8 mouse cellular contexts compared by ENCODE assay signal in the genomic region with DNA sequence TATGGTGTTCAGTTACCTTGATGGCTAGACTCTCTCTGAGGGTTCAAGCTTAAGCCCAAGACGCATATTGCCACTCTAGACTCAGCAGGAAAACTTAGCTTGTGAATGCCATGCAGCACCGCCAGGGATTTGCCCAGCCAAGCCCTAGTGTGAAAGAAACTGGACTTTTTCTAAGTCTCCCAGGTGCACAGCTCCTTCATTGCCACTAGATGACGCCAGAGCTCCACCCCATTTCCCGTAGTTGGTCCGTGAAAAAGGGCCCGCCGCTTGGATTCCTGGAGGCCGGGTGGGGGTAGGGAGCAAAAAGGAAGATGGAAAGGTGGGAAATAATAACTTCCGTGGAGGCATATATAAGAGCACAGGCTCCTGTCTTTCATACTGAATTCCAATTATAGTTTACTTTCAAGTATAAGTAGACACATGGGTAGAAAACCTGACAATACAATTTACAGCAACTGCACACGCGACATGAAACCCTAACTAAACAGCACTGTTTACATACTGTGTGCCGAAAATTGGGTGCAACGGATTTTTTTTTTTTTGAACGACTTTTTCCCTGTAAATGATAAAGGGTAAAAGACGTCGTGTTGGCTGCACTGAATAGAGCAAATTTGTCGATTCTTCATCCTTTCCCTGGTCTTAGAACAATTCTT. TPM values are rescaled to one million over a fixed set of nuclear protein-coding genes. Genes with fewer than 3 reads are reported as not detected.
DNase-seq lines count a peak whose midpoint lies in the region; ATAC-seq and TF ChIP-seq lines count a peak whose summit lies in the region.

No protein-coding gene starts in this region.

- H3K9ac ChIP-seq in hindbrain, embryonic 12.5 days, result no peak overlapping the region
- H3K9ac ChIP-seq in limb, embryonic 11.5 days (ENCODE audit: low read length), result no peak overlapping the region
- H3K9ac ChIP-seq in midbrain, embryonic 15.5 days, result no peak overlapping the region

- peaks cover 9% of the 10 kb centered on the region for H3K27me3 ChIP-seq in hindbrain, embryonic 12.5 days
- peaks cover 10% of the 10 kb centered on the region for H3K27me3 ChIP-seq in limb, embryonic 11.5 days (ENCODE audit: control insufficient read depth, insufficient read depth, low read length)
- peaks cover 7% of the 10 kb centered on the region; the same call in 1 of the 2 replicates for H3K27me3 ChIP-seq in midbrain, embryonic 15.5 days (replicated peaks)

- peak; percentile 76 for TF ChIP-seq CTCF in embryonic fibroblast, embryonic 13.5 days (IDR thresholded peaks at IDR 0.05; ENCODE audit: borderline replicate concordance, insufficient read depth, low read length)

- DNase-seq in ovary, postnatal 14 days (ENCODE audit: low spot score), result peak; percentile 52
- no peak for DNase-seq in ovary, adult 18-20 months (ENCODE audit: low spot score)
- peak; percentile 79 for DNase-seq in ZHBTc4 (ENCODE audit: low read depth, low spot score)
- peak; percentile 87 for DNase-seq in limb, embryonic 11.5 days (ENCODE audit: low spot score)

- H3K9me3 ChIP-seq in hindbrain, embryonic 12.5 days (replicated peaks), result no peaks in the 10 kb centered on the region
- H3K9me3 ChIP-seq in limb, embryonic 11.5 days (ENCODE audit: control insufficient read depth, low read length), result no peaks in the 10 kb centered on the region
- no peaks in the 10 kb centered on the region for H3K9me3 ChIP-seq in midbrain, embryonic 15.5 days

- H3K27ac ChIP-seq in embryonic fibroblast, embryonic 13.5 days (ENCODE audit: insufficient read depth, low read length), result no peak overlapping the region
- no peak overlapping the region for H3K27ac ChIP-seq in hindbrain, embryonic 12.5 days
- no peak overlapping the region for H3K27ac ChIP-seq in limb, embryonic 11.5 days (replicated peaks; ENCODE audit: low read depth, low read length)
- H3K27ac ChIP-seq in midbrain, embryonic 15.5 days, result no peak overlapping the region

- no peak for TF ChIP-seq POLR2A in embryonic fibroblast, embryonic 13.5 days (IDR thresholded peaks at IDR 0.05; ENCODE audit: low read depth, low read length)

- no peak overlapping the region for H3K4me3 ChIP-seq in embryonic fibroblast, embryonic 13.5 days (ENCODE audit: insufficient read depth, low read length)
- no peak overlapping the region for H3K4me3 ChIP-seq in hindbrain, embryonic 12.5 days
- no peak overlapping the region for H3K4me3 ChIP-seq in limb, embryonic 11.5 days (ENCODE audit: low read depth, low read length)
- H3K4me3 ChIP-seq in midbrain, embryonic 15.5 days, result peak overlapping the region; percentile 21

- WGBS in hindbrain, embryonic 12.5 days, result 21% methylated on average over 17 of the region's 17 CpGs
- 18% methylated on average over 17 of the region's 17 CpGs for WGBS in limb, embryonic 11.5 days
- WGBS in midbrain, embryonic 15.5 days, result 24% methylated on average over 17 of the region's 17 CpGs

- peak overlapping the region; percentile 33; the same call in 1 of the 2 replicates for H3K4me2 ChIP-seq in hindbrain, embryonic 12.5 days (replicated peaks)
- H3K4me2 ChIP-seq in limb, embryonic 11.5 days (ENCODE audit: low read depth, severe bottlenecking), result no peak overlapping the region
- peak overlapping the region; percentile 42 for H3K4me2 ChIP-seq in midbrain, embryonic 15.5 days

- no peaks in the 10 kb centered on the region for H3K36me3 ChIP-seq in hindbrain, embryonic 12.5 days
- H3K36me3 ChIP-seq in limb, embryonic 11.5 days (ENCODE audit: control insufficient read depth, insufficient read depth, low read length), result no peaks in the 10 kb centered on the region
- no peaks in the 10 kb centered on the region for H3K36me3 ChIP-seq in midbrain, embryonic 15.5 days (replicated peaks)

- peak; percentile 76; the same call in 1 of the 2 replicates for ATAC-seq in hindbrain, embryonic 12.5 days (ENCODE audit: low FRiP score)
- ATAC-seq in limb, embryonic 11.5 days (ENCODE audit: insufficient number of reproducible peaks, low FRiP score, low TSS enrichment, low read depth), result 0 out of 2 replicates have a peak, but pooled peaks have one; percentile 54
- peak; percentile 79 for ATAC-seq in midbrain, embryonic 15.5 days (replicated peaks)
- no peak for ATAC-seq in activated CD4-positive, CD25-positive, alpha-beta regulatory T cell, adult 4 months

- H3K4me1 ChIP-seq in embryonic fibroblast, embryonic 13.5 days (ENCODE audit: control insufficient read depth, insufficient read depth, low read length), result no peaks in the 10 kb centered on the region
- H3K4me1 ChIP-seq in hindbrain, embryonic 12.5 days, result peaks cover 3% of the 10 kb centered on the region; the same call in 1 of the 2 replicates
- H3K4me1 ChIP-seq in limb, embryonic 11.5 days (ENCODE audit: control insufficient read depth, insufficient read depth, low read length), result 0 out of 2 replicates have a peak, but pooled peaks cover 2% of the 10 kb centered on the region
- H3K4me1 ChIP-seq in midbrain, embryonic 15.5 days, result 0 out of 2 replicates have a peak, but pooled peaks cover 2% of the 10 kb centered on the region

RNA-seq across cellular contexts. Expression of a gene that starts 13.8 kb away (rescaled TPM):
- polyA plus RNA-seq in embryonic fibroblast, embryonic 13.5 days (2011; ENCODE audit: insufficient read length, low read depth, missing spikeins), result 14.4 and 19.7 TPM in 2 replicates
- 11.0 and 11.5 TPM in 2 replicates for polyA plus RNA-seq in hindbrain, embryonic 12.5 days (2016; fragmentation: Nextera tagmentation; extraction: Ambion mirVana)
- 5.6 and 6.4 TPM in 2 replicates for polyA plus RNA-seq in limb, embryonic 11.5 days (2014; fragmentation: Nextera tagmentation; extraction: Ambion mirVana)
- polyA plus RNA-seq in midbrain, embryonic 15.5 days (2015; fragmentation: Nextera tagmentation; extraction: Ambion mirVana), result 1.6 and 1.7 TPM in 2 replicates
- polyA plus RNA-seq in activated CD4-positive, CD25-positive, alpha-beta regulatory T cell, adult 4 months (2017; shearing (Covaris generic)), result not detected
